8 mouse cellular contexts compared by ENCODE assay signal in genomic region chr16:38536544-38537146, GRCm38 (mm10). TPM values are rescaled to one million over a fixed set of nuclear protein-coding genes. Genes with fewer than 3 reads are reported as not detected.
DNase-seq lines count a peak whose midpoint lies in the region; ATAC-seq and TF ChIP-seq lines count a peak whose summit lies in the region.

No protein-coding gene starts in this region.

- H3K27me3 ChIP-seq in embryonic facial prominence, embryonic 13.5 days, result no peaks in the 10 kb centered on the region
- H3K27me3 ChIP-seq in lung, embryonic 16.5 days (ENCODE audit: control insufficient read depth, insufficient read depth, low read depth, low read length), result no peaks in the 10 kb centered on the region

- DNase-seq in ES-CJ7 (ENCODE audit: low read depth, low spot score), result peak; percentile 88
- peak; percentile 39 to 53 for DNase-seq in adrenal gland, postnatal 4 days (ENCODE audit: low spot score in 2 of 2)
- peak; percentile 62 to 75 for DNase-seq in heart, adult 9 months (ENCODE audit: low spot score in 2 of 2)
- DNase-seq in layer of hippocampus, adult 2 months (ENCODE audit: low spot score in 2 of 2), result peak; percentile 81 to 85
- peak; percentile 63 for DNase-seq in retina, postnatal 7 days (ENCODE audit: low read depth, low spot score)
- peak; percentile 70 to 75 for DNase-seq in thymus, postnatal 36 days

- 0 out of 2 replicates have a peak, but pooled peaks cover 5% of the 10 kb centered on the region for H3K4me1 ChIP-seq in embryonic facial prominence, embryonic 13.5 days
- no peaks in the 10 kb centered on the region for H3K4me1 ChIP-seq in lung, embryonic 16.5 days (replicated peaks; ENCODE audit: control insufficient read depth, insufficient read depth, low read length)

- peak; percentile 94 for TF ChIP-seq CTCF in layer of hippocampus, adult 2 months (conservative IDR thresholded peaks at IDR 0.05)

- H3K36me3 ChIP-seq in embryonic facial prominence, embryonic 13.5 days, result peaks cover 83% of the 10 kb centered on the region
- peaks cover 6% of the 10 kb centered on the region for H3K36me3 ChIP-seq in lung, embryonic 16.5 days (ENCODE audit: control insufficient read depth, insufficient read depth, low read length)

- H3K4me2 ChIP-seq in embryonic facial prominence, embryonic 13.5 days, result no peak overlapping the region
- H3K4me2 ChIP-seq in lung, embryonic 16.5 days (ENCODE audit: low read depth, low read length), result no peak overlapping the region

- H3K9ac ChIP-seq in embryonic facial prominence, embryonic 13.5 days, result 0 out of 2 replicates have a peak overlapping the region, but pooled peaks have one; percentile 32
- no peak overlapping the region for H3K9ac ChIP-seq in lung, embryonic 16.5 days (ENCODE audit: low read length)

- no peaks in the 10 kb centered on the region for H3K9me3 ChIP-seq in embryonic facial prominence, embryonic 13.5 days
- H3K9me3 ChIP-seq in lung, embryonic 16.5 days (ENCODE audit: control insufficient read depth, low read length), result no peaks in the 10 kb centered on the region

- no peak overlapping the region for H3K27ac ChIP-seq in embryonic facial prominence, embryonic 13.5 days
- no peak overlapping the region for H3K27ac ChIP-seq in layer of hippocampus, adult 2 months
- H3K27ac ChIP-seq in lung, embryonic 16.5 days (ENCODE audit: low read length), result no peak overlapping the region

- 48% methylated on average over 8 of the region's 8 CpGs for WGBS in embryonic facial prominence, embryonic 13.5 days
- WGBS in lung, embryonic 16.5 days, result 39% methylated on average over 8 of the region's 8 CpGs

- no peak overlapping the region for H3K4me3 ChIP-seq in embryonic facial prominence, embryonic 13.5 days
- H3K4me3 ChIP-seq in layer of hippocampus, adult 2 months, result no peak overlapping the region
- no peak overlapping the region for H3K4me3 ChIP-seq in lung, embryonic 16.5 days (ENCODE audit: low read length)

- ATAC-seq in embryonic facial prominence, embryonic 13.5 days (ENCODE audit: insufficient number of reproducible peaks, insufficient read depth, low FRiP score, low TSS enrichment, low read depth), result no peak
- ATAC-seq in lung, embryonic 16.5 days (ENCODE audit: low read depth), result peak; percentile 59

RNA-seq across cellular contexts. Expression of gene Poglut1, which starts 13.4 kb away (rescaled TPM):
- 10 to 100 TPM; 31.7 to 33.7 TPM for total RNA-seq in adrenal gland, postnatal 4 days (2021)
- polyA plus RNA-seq in embryonic facial prominence, embryonic 13.5 days (2015; fragmentation: Nextera tagmentation; extraction: Ambion mirVana), result 80.3 and 83.6 TPM in 2 replicates
- 10 to 100 TPM; 49.3 to 52.3 TPM for total RNA-seq in layer of hippocampus, adult 2 months (2021)
- 44.5 and 50.4 TPM in 2 replicates for polyA plus RNA-seq in lung, embryonic 16.5 days (2015; fragmentation: Nextera tagmentation; extraction: Ambion mirVana)

RNA-seq across cellular contexts. Expression of gene Timmdc1, which starts 14.2 kb away (rescaled TPM):
- 10 to 100 TPM; 26.4 to 32.2 TPM for total RNA-seq in adrenal gland, postnatal 4 days (2021)
- polyA plus RNA-seq in embryonic facial prominence, embryonic 13.5 days (2015; fragmentation: Nextera tagmentation; extraction: Ambion mirVana), result 31.3 and 32.1 TPM in 2 replicates
- total RNA-seq in layer of hippocampus, adult 2 months (2021), result 10 to 100 TPM; 28.4 to 30.9 TPM
- 26.8 and 27.7 TPM in 2 replicates for polyA plus RNA-seq in lung, embryonic 16.5 days (2015; fragmentation: Nextera tagmentation; extraction: Ambion mirVana)

RNA-seq across cellular contexts. Expression of gene Tmem39a, which starts 21.9 kb away (rescaled TPM):
- 10 to 100 TPM; 71.9 to 75.7 TPM for total RNA-seq in adrenal gland, postnatal 4 days (2021)
- polyA plus RNA-seq in embryonic facial prominence, embryonic 13.5 days (2015; fragmentation: Nextera tagmentation; extraction: Ambion mirVana), result 126 and 139 TPM in 2 replicates
- total RNA-seq in layer of hippocampus, adult 2 months (2021), result 10 to 100 TPM; 20.4 to 23.2 TPM
- 123 and 130 TPM in 2 replicates for polyA plus RNA-seq in lung, embryonic 16.5 days (2015; fragmentation: Nextera tagmentation; extraction: Ambion mirVana)
